Mouse (Mus musculus): ENCODE results near the gene Iqck. TPM values are rescaled to one million over a fixed set of nuclear protein-coding genes. Genes with fewer than 3 reads are reported as not detected.

Iqck gene
- polyA plus RNA-seq, 1 experiment from 2014 or later: 4.5 TPM

- Histone ChIP-seq H3K27me3 (ENCODE audit: control insufficient read depth, insufficient read depth, low read length) (no peaks in the 10 kb centered on the region), H3K9ac (no peak overlapping the region), H3K4me2 (replicated peaks) (no peak overlapping the region), H3K9me3 (ENCODE audit: control insufficient read depth, low read length) (no peaks in the 10 kb centered on the region), H3K4me1 (replicated peaks; ENCODE audit: control insufficient read depth, insufficient read depth, low read length) (peaks cover 21% of the 10 kb centered on the region), H3K4me3 (replicated peaks; ENCODE audit: low read length) (no peak overlapping the region), H3K27ac (no peak overlapping the region), H3K36me3 (replicated peaks; ENCODE audit: control insufficient read depth, insufficient read depth) (no peaks in the 10 kb centered on the region)
- peak; percentile 49 for DNase-seq (ENCODE audit: low spot score)
- WGBS: 33% methylated on average over 5 of the region's 5 CpGs
- ATAC-seq (ENCODE audit: low FRiP score): no peak; the same call in 1 of the 2 replicates
Measured at GRCm38 (mm10) chr7:118972306-118972705, 116.8 kb downstream of the Iqck start.

- no peak overlapping the region for H3K9ac ChIP-seq
- ATAC-seq (ENCODE audit: low FRiP score) (no peak), DNase-seq (ENCODE audit: low spot score) (no peak)
- H3K9me3 ChIP-seq (ENCODE audit: control insufficient read depth, low read length): no peaks in the 10 kb centered on the region
- H3K4me3 ChIP-seq (replicated peaks; ENCODE audit: low read length): no peak overlapping the region
- H3K27ac ChIP-seq: no peak overlapping the region
- WGBS: 82% methylated on average over 4 of the region's 4 CpGs
- H3K4me2 ChIP-seq (replicated peaks): no peak overlapping the region
- H3K36me3 ChIP-seq (replicated peaks; ENCODE audit: control insufficient read depth, insufficient read depth): 0 out of 2 replicates have a peak, but pooled peaks cover 1% of the 10 kb centered on the region
- no peaks in the 10 kb centered on the region for H3K27me3 ChIP-seq (ENCODE audit: control insufficient read depth, insufficient read depth, low read length)
- peaks cover 31% of the 10 kb centered on the region for H3K4me1 ChIP-seq (replicated peaks; ENCODE audit: control insufficient read depth, insufficient read depth, low read length)
Measured at GRCm38 (mm10) chr7:118973377-118973776, 117.8 kb downstream of the Iqck start.

GRCm38 (mm10) chr7:118975837-118976236 is 120.3 kb downstream of the Iqck start:
- peaks cover 34% of the 10 kb centered on the region for H3K4me1 ChIP-seq (replicated peaks; ENCODE audit: control insufficient read depth, insufficient read depth, low read length)
- H3K9me3 ChIP-seq (ENCODE audit: control insufficient read depth, low read length): no peaks in the 10 kb centered on the region
- ATAC-seq (ENCODE audit: low FRiP score) (no peak), DNase-seq (ENCODE audit: low spot score) (no peak)
- peak overlapping the region; percentile 18 for H3K4me3 ChIP-seq (replicated peaks; ENCODE audit: low read length)
- 82% methylated on average over 3 of the region's 3 CpGs for WGBS
- no peak overlapping the region; the same call in 1 of the 2 replicates for H3K9ac ChIP-seq
- no peaks in the 10 kb centered on the region for H3K27me3 ChIP-seq (ENCODE audit: control insufficient read depth, insufficient read depth, low read length)
- H3K36me3 ChIP-seq (replicated peaks; ENCODE audit: control insufficient read depth, insufficient read depth): 0 out of 2 replicates have a peak, but pooled peaks cover 3% of the 10 kb centered on the region
- peak overlapping the region; percentile 72 for H3K27ac ChIP-seq
- peak overlapping the region; percentile 39 for H3K4me2 ChIP-seq (replicated peaks)

GRCm38 (mm10) chr7:118976414-118977166 is 121.0 kb downstream of the Iqck start:
- no peaks in the 10 kb centered on the region for H3K9me3 ChIP-seq (ENCODE audit: control insufficient read depth, low read length)
- H3K4me2 ChIP-seq (replicated peaks): peak overlapping the region; percentile 39
- DNase-seq (ENCODE audit: low spot score): peak; percentile 58
- peak overlapping the region; percentile 18 for H3K4me3 ChIP-seq (replicated peaks; ENCODE audit: low read length)
- 0 out of 2 replicates have a peak, but pooled peaks cover 3% of the 10 kb centered on the region for H3K36me3 ChIP-seq (replicated peaks; ENCODE audit: control insufficient read depth, insufficient read depth)
- 21% methylated on average over 14 of the region's 14 CpGs for WGBS
- ATAC-seq (ENCODE audit: low FRiP score): peak; percentile 72
- peak overlapping the region; percentile 21; the same call in 1 of the 2 replicates for H3K9ac ChIP-seq
- no peaks in the 10 kb centered on the region for H3K27me3 ChIP-seq (ENCODE audit: control insufficient read depth, insufficient read depth, low read length)
- H3K4me1 ChIP-seq (replicated peaks; ENCODE audit: control insufficient read depth, insufficient read depth, low read length): peaks cover 34% of the 10 kb centered on the region
- peak overlapping the region; percentile 72 for H3K27ac ChIP-seq

GRCm38 (mm10) chr7:118977167-118977543 is 121.6 kb downstream of the Iqck start:
- ATAC-seq (ENCODE audit: low FRiP score) (no peak), DNase-seq (ENCODE audit: low spot score) (no peak)
- Histone ChIP-seq H3K9me3 (ENCODE audit: control insufficient read depth, low read length) (no peaks in the 10 kb centered on the region), H3K4me1 (replicated peaks; ENCODE audit: control insufficient read depth, insufficient read depth, low read length) (peaks cover 33% of the 10 kb centered on the region), H3K9ac (no peak overlapping the region), H3K4me3 (replicated peaks; ENCODE audit: low read length) (no peak overlapping the region), H3K27ac (peak overlapping the region; percentile 72), H3K36me3 (replicated peaks; ENCODE audit: control insufficient read depth, insufficient read depth) (0 out of 2 replicates have a peak, but pooled peaks cover 3% of the 10 kb centered on the region), H3K4me2 (replicated peaks) (no peak overlapping the region; the same call in 1 of the 2 replicates), H3K27me3 (ENCODE audit: control insufficient read depth, insufficient read depth, low read length) (no peaks in the 10 kb centered on the region)
- 69% methylated on average over 10 of the region's 10 CpGs for WGBS

GRCm38 (mm10) chr7:118979121-118979520 is 123.6 kb downstream of the Iqck start:
- Histone ChIP-seq H3K27me3 (ENCODE audit: control insufficient read depth, insufficient read depth, low read length) (no peaks in the 10 kb centered on the region), H3K9ac (no peak overlapping the region), H3K27ac (no peak overlapping the region), H3K36me3 (replicated peaks; ENCODE audit: control insufficient read depth, insufficient read depth) (0 out of 2 replicates have a peak, but pooled peaks cover 3% of the 10 kb centered on the region), H3K9me3 (ENCODE audit: control insufficient read depth, low read length) (no peaks in the 10 kb centered on the region), H3K4me1 (replicated peaks; ENCODE audit: control insufficient read depth, insufficient read depth, low read length) (peaks cover 23% of the 10 kb centered on the region), H3K4me2 (replicated peaks) (no peak overlapping the region), H3K4me3 (replicated peaks; ENCODE audit: low read length) (no peak overlapping the region)
- no peak for ATAC-seq (ENCODE audit: low FRiP score)
- DNase-seq (ENCODE audit: low spot score): no peak
- WGBS: 88% methylated on average over 7 of the region's 7 CpGs

GRCm38 (mm10) chr7:118979708-118980107 is 124.2 kb downstream of the Iqck start:
- Histone ChIP-seq H3K4me3 (replicated peaks; ENCODE audit: low read length) (no peak overlapping the region), H3K9me3 (ENCODE audit: control insufficient read depth, low read length) (no peaks in the 10 kb centered on the region), H3K4me1 (replicated peaks; ENCODE audit: control insufficient read depth, insufficient read depth, low read length) (peaks cover 26% of the 10 kb centered on the region), H3K27ac (no peak overlapping the region), H3K27me3 (ENCODE audit: control insufficient read depth, insufficient read depth, low read length) (no peaks in the 10 kb centered on the region), H3K4me2 (replicated peaks) (no peak overlapping the region), H3K9ac (no peak overlapping the region), H3K36me3 (replicated peaks; ENCODE audit: control insufficient read depth, insufficient read depth) (0 out of 2 replicates have a peak, but pooled peaks cover 3% of the 10 kb centered on the region)
- 81% methylated on average over 9 of the region's 9 CpGs for WGBS
- ATAC-seq (ENCODE audit: low FRiP score) (no peak), DNase-seq (ENCODE audit: low spot score) (no peak)

- no peak overlapping the region for H3K27ac ChIP-seq
- H3K4me1 ChIP-seq (replicated peaks; ENCODE audit: control insufficient read depth, insufficient read depth, low read length): peaks cover 19% of the 10 kb centered on the region
- ATAC-seq (ENCODE audit: low FRiP score): 0 out of 2 replicates have a peak, but pooled peaks have one; percentile 19
- WGBS: 68% methylated on average over 4 of the region's 4 CpGs
- no peak overlapping the region for H3K4me3 ChIP-seq (replicated peaks; ENCODE audit: low read length)
- H3K36me3 ChIP-seq (replicated peaks; ENCODE audit: control insufficient read depth, insufficient read depth): 0 out of 2 replicates have a peak, but pooled peaks cover 3% of the 10 kb centered on the region
- no peaks in the 10 kb centered on the region for H3K27me3 ChIP-seq (ENCODE audit: control insufficient read depth, insufficient read depth, low read length)
- H3K4me2 ChIP-seq (replicated peaks): no peak overlapping the region
- H3K9me3 ChIP-seq (ENCODE audit: control insufficient read depth, low read length): no peaks in the 10 kb centered on the region
- DNase-seq (ENCODE audit: low spot score): no peak
- no peak overlapping the region for H3K9ac ChIP-seq
Measured at GRCm38 (mm10) chr7:118981346-118981745, 125.8 kb downstream of the Iqck start.

- DNase-seq (ENCODE audit: low spot score): no peak
- H3K9ac ChIP-seq: no peak overlapping the region
Measured at GRCm38 (mm10) chr7:118981831-118982230, 126.3 kb downstream of the Iqck start.

More at GRCm38 (mm10) chr7:118981831-118982230, 126.3 kb downstream of the Iqck start:
- no peak overlapping the region for H3K4me2 ChIP-seq (replicated peaks)
- H3K27me3 ChIP-seq (ENCODE audit: control insufficient read depth, insufficient read depth, low read length): no peaks in the 10 kb centered on the region
- no peaks in the 10 kb centered on the region for H3K9me3 ChIP-seq (ENCODE audit: control insufficient read depth, low read length)
- ATAC-seq (ENCODE audit: low FRiP score): no peak
- no peak overlapping the region for H3K27ac ChIP-seq
- no peak overlapping the region for H3K4me3 ChIP-seq (replicated peaks; ENCODE audit: low read length)
- peaks cover 17% of the 10 kb centered on the region; the same call in 1 of the 2 replicates for H3K4me1 ChIP-seq (replicated peaks; ENCODE audit: control insufficient read depth, insufficient read depth, low read length)
- H3K36me3 ChIP-seq (replicated peaks; ENCODE audit: control insufficient read depth, insufficient read depth): 0 out of 2 replicates have a peak, but pooled peaks cover 3% of the 10 kb centered on the region
- WGBS: 81% methylated on average over 5 of the region's 5 CpGs
